Mouse (Mus musculus) NIH3T3 (cell line): ENCODE data around the gene Zfp382.
"Not testable (repeated sequence)": the region's sequence is repeated elsewhere in the genome, so short reads cannot be mapped to it uniquely, and the experiment has no call there.

Experiments
- DNase-seq: peaks from one replicate; pipeline ENCODE4 v3.0.0-alpha.2; 2012; ENCODE audit warnings: low read depth

Gene Zfp382

GRCm38 (mm10) chr7:30121308-30122187 is at the start of gene Zfp382:
Gene Zfp382, plus strand, starts transcription at chr7:30121942.
- DNase-seq, result peak; percentile 97

DNA sequence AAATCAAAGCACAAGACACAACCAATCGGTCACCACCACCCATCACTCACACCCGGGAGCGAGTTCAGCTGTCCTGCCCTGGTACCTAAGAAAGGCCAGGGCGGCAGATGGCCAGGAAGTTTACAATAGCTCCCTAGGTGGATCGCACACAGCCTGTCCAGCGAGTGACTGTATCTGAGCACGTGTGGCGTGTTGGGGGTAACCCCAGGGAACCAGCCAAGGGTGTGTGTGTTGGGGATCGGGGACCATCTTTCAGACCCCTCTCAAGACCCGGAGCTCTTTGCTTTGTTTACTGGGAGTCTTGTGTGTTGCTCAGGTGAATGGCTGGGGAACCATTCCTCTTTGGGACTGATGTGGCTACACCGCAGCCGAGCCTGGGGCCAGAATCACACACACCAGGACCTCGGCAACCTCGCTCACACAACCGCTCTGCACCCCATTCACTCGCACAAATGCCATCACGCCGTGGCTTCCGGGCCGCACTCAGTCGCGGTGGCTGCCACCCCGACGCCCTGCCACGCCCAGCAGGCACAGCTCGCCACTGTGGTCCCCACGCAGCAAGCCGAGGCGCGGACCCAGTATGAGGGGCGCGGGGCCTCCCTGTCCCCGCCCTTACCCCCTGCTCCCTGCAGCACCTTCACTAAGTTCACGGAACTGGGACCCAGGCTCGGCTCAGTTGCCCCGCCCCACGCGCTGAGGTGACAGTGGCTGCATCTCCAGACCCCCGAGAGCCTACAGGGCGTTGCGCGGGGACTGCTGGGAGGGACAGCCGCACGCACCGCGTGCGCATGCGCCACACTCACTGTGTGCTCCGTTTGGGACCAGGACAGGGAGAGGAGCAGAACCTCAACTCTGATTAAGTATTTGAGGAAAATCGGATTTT is 49.4 kb upstream of the Zfp382 start, which contains the start of gene Zfp82:
TSS of gene Zfp82 (minus strand) at position 755 of the 883 bp plus-strand sequence.
- DNase-seq, result peak; percentile 87

DNA sequence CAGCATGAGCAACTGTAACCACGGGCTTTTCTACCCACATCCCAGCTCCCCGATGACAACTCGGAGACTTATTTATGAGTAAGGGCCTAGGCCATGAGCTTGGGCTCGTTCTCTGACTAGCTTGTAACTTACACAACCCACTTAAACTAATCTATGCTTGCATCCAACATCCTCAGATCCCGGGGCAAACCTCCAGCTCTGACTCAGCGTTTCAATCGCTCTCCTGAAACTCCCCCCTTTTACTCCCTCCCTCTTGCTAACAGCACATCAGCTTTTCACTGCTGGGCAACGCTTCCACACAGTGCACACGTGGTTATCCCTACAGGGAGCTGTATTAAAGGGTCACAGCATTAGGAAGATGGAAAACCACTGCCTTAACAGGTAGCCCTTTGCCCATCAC is 35.2 kb upstream of the Zfp382 start:
- peak; percentile 98 for DNase-seq

DNA sequence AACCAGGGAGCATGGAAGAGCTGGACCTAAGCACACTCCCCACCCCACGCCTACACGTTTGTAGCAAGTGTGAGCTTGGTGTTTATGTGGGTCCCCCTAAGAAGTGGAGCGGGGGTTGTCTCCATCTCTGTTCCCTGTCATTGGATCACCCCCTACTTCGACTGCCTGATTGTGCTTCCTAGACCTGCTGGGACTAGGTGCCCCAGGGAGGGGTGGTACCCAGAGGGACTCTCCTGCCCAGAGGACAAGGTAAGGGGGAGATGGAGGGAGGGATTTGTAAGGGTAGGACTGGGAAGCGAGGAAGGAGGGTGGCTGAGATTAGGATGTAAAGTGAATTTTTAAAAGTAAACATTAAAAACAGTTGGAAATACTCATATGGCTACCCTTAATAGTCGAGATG is 32.3 kb upstream of the Zfp382 start:
- DNase-seq, result no peak

- peak; percentile 100 for DNase-seq
These were observed 31.4 kb upstream of the Zfp382 start, which contains the start of the genes Gm26920 and Zfp566 for GRCm38 (mm10) chr7:30090092-30090969. Gene Gm26920, minus strand, starts transcription at chr7:30090410. Gene Zfp566, minus strand, starts transcription at chr7:30090527.

DNA sequence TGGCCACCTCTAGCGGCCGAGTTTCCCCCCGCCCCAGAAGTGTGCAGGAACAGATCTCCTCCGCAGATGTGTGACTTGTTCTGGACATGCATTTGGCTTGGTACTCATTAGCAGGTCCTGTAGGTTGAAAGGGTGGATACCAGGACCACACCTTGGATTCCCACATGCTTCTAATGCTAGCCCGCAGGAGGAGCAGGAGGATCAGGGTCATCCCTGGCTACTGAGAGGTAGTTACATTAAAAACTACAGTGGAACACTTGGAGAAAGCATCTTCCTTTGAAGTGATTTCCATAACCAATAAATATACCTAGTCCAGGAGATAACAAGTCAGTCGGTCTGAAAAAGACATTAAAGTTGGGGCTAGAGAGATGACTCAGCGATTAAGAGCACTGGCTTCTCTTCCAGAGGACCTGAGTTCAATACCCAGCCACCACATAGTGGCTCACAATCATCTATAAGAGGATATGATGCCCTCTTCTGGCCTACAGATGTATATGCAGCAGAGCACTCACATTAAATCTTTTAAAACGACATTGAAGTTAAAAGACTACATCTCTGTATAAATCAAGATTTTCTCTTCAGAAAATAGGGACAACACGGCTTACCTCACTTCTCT is 30.7 kb upstream of the Zfp382 start:
- peak; percentile 80 for DNase-seq

DNA sequence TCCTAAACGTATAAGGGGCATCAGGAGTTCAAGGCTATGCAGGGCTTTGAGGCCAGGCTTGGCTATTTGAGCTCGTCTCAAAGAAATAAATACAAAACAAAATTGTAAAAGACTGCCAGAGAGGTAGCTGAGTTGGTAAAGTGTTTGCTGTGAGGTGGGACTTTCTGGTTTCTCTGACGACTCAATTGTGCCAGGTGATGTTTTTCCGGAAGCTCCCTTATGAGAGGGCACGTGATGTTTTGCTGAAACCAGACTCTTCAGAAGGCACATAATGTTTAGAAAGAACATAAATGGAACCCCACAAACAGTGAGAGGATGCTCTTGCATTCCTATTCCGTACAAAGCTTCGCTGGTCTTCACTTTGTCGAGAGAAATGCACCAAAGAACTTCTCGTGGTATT is 29.1 kb upstream of the Zfp382 start:
- no peak for DNase-seq

DNA sequence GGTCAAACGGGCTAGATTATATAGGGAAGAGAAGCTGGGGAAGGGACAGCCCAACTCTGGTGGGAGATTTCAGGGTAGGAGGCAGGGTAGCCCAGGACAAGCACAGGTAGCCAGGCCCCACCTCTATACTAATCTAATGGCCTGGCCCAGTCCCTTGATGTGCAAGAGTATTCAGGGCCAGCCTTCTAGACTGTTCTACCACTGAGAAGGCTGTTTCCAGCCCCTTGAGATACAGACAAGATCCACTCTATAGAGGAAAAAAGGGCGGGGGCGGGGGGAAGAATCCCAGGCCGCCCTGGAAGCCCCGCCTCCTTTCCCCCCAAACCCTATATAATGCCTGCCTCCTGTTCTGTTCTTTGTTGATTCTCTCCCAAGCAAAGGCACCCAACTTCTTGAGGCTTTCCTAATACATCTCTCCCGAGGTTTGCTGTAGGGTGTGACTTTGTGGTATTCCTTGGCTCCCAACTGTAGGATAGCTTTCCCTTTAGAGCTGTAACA is 27.8 kb upstream of the Zfp382 start:
- DNase-seq, result peak; percentile 26

DNA sequence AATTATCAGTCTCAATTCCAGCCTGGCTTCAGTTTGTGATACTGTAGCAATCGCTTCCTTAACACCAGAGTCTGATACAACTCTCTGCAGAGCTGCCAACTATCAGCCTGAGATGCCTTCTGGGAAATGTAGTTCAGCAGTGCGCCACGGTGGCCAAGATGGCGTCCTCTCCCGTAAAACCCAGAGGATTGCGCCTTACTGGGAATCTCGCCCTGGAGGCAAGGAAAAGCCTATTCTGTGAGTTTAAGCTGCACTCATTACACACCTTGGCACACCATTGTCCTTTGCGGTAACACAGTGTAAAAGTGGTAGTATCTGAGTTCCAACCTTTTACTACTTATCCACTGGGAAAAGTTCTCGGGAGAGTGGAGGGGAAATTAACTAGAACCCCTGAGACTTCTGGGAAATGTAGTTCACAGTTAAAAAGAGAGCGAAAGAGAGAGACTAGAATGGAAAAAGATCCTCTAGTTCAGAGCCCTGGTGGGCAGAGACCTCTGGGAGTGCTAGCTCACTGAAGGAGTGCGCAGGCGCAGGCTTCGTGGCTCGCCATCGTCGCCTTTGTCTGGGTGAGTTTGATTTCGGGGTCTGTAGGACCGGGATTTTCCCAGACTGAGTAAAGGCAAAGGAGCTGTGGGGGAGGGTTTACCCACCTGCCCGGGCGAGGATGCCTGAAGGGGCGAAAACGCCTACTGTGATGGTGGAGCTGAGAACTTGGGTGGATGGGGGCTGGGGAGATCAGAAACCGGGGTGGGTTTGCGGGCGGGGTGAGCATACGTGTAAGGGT is 26.9 kb upstream of the Zfp382 start, which contains the start of gene Zfp260:
TSS of gene Zfp260 (plus strand) at position 132 of the 784 bp plus-strand sequence.
- peak; percentile 95 for DNase-seq

GRCm38 (mm10) chr7:30095551-30096125 is 26.1 kb upstream of the Zfp382 start:
- peak; percentile 31 for DNase-seq

GRCm38 (mm10) chr7:30099297-30099696 is 22.4 kb upstream of the Zfp382 start:
- DNase-seq, result no peak

DNA sequence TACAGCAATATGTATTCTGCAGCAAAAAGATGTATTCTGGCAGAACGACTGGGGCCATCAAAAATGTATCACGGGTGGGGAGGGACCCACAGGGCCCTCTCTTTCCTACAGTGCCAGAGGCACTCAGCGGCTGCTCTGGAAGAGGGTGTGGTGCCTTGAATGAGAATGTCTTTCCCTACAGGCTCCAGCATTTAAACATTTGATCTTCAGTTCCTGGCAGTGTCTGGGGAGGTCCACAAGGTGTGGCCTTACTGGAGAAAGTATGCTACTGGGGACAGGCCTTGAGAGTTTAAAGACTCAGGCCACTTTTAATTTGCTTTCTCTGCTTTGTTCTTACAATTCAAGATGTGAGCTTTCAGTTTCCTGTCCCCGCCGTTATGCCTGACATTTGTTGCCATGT is 5.7 kb upstream of the Zfp382 start:
- DNase-seq, result no peak

DNA sequence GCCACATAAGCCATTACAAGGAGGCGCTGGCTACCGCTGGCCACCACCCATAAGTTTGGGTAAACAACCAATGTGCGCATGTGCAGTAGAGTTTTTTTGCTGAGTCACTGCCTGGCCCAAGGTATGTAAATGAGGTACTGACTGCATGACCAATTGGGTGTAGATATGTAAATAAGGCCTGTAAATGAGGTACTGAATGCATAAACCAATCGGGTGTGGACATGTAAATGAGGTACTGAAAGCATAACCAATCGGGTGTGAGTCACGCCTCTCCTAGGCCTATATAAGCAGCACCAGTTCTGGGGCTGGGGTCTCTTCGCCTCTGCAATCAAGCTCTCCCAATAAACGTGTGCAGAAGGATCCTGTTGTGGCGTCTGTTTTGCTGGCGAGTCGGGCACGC is 3.8 kb upstream of the Zfp382 start:
- DNase-seq, result not testable (repeated sequence)

GRCm38 (mm10) chr7:30122188-30122530 is 417 bp downstream of the Zfp382 start:
- peak; percentile 75 for DNase-seq

GRCm38 (mm10) chr7:30129900-30130299 is 8.2 kb downstream of the Zfp382 start:
- no peak for DNase-seq

- no peak for DNase-seq
These were observed 10.7 kb downstream of the Zfp382 start for GRCm38 (mm10) chr7:30132396-30132795.

DNA sequence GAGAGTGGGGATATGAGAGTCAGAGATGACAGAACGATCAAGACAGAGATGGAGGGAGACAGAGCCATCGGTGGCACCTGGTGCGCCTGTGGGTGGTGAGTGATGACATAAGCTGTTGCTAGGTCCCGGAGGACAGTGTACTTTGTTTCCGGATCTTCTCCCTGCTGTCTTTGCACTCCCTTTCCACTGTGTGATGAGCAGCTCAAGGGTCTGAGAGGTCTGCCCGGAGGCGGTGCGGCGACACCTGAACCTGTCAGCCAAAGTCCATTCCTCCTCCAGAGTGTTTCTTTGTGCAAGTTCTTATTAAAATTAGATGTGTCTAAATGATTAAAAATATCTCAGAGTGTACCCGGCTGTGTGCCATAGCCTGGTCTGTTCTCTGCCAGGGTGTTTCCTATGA is 15.1 kb downstream of the Zfp382 start:
- no peak for DNase-seq

- DNase-seq, result no peak
These were observed 21.4 kb downstream of the Zfp382 start for GRCm38 (mm10) chr7:30143170-30143554.

- DNase-seq, result no peak
These were observed 21.9 kb downstream of the Zfp382 start for GRCm38 (mm10) chr7:30143555-30144209.
